Mouse (Mus musculus) intestine, postnatal 0 days (tissue): Measurements from ENCODE around the gene Itgav. TPM values are rescaled to one million over a fixed set of nuclear protein-coding genes. Genes with fewer than 3 reads are reported as not detected.

Experiments used
- ATAC-seq: fragments of 200-750 bp; cut with Nextera tagmentation; 2 replicates; pipeline ENCODE4 v1.8.0; 2017; ENCODE audit warnings: mild to moderate bottlenecking, moderate TSS enrichment, moderate library complexity
- H3K27ac ChIP-seq: fragments of 300-500 bp; sonication (generic); 2 replicates; pipeline ENCODE4 v1.5.1; 2014; ENCODE audit warnings: mild to moderate bottlenecking, low read depth, low read length, moderate library complexity
- H3K27me3 ChIP-seq: fragments of 300-500 bp; sonication (generic); replicated peaks from 2 replicates; pipeline ENCODE4 v1.6.1; 2014; ENCODE audit warnings: low read length, mixed read lengths; ENCODE audit not compliant: control insufficient read depth, insufficient read depth
- H3K36me3 ChIP-seq: fragments of 300-500 bp; sonication (generic); 2 replicates; pipeline ENCODE4 v1.6.1; 2014; ENCODE audit warnings: mild to moderate bottlenecking, moderate library complexity; ENCODE audit not compliant: control insufficient read depth, insufficient read depth
- H3K4me1 ChIP-seq: fragments of 300-500 bp; sonication (generic); replicated peaks from 2 replicates; pipeline ENCODE4 v1.6.1; 2014; ENCODE audit warnings: antibody characterized with exemption, low read length, mixed read lengths; ENCODE audit not compliant: control insufficient read depth, insufficient read depth
- H3K4me2 ChIP-seq: fragments of 300-500 bp; sonication (generic); replicated peaks from 2 replicates; pipeline ENCODE4 v1.6.1; 2014; ENCODE audit warnings: low read depth, mild to moderate bottlenecking, moderate library complexity
- H3K4me3 ChIP-seq: fragments of 300-500 bp; sonication (generic); 2 replicates; pipeline ENCODE4 v1.5.1; 2014; ENCODE audit warnings: low read depth, low read length
- H3K9ac ChIP-seq: fragments of 300-500 bp; sonication (generic); 2 replicates; pipeline ENCODE4 v1.6.1; 2014; ENCODE audit warnings: mild to moderate bottlenecking, low read depth, low read length
- H3K9me3 ChIP-seq: fragments of 300-500 bp; sonication (generic); 2 replicates; pipeline ENCODE4 v1.6.1; 2016; ENCODE audit warnings: mixed run types; ENCODE audit not compliant: control insufficient read depth
- CTCF ChIP-seq: sonication (generic); IDR thresholded peaks from 2 replicates; pipeline ENCODE4 v1.5.1; 2016; ENCODE audit warnings: low read depth, mild to moderate bottlenecking, control low read depth, antibody characterized with exemption, moderate library complexity
- WGBS: fragments of 180-500 bp; shearing (Covaris S2); extraction: QIAGEN DNeasy Blood & Tissue Kit; methylation state at CpG from one replicate; pipeline ENCODE4 v1.1.7; 2014; 5-methylcytosine and 5-hydroxymethylcytosine counted together
- polyA plus RNA-seq: library from polyadenylated mRNA; unstranded; fragments of >200 nt; fragmentation: Nextera tagmentation; extraction: Ambion mirVana; gene quantifications from 2 replicates; pipeline ENCODE4 v1.2.1, GENCODE M21; 2015

Itgav gene
- polyA plus RNA-seq, 1 experiment from 2014 or later, result 86.6 TPM

DNA sequence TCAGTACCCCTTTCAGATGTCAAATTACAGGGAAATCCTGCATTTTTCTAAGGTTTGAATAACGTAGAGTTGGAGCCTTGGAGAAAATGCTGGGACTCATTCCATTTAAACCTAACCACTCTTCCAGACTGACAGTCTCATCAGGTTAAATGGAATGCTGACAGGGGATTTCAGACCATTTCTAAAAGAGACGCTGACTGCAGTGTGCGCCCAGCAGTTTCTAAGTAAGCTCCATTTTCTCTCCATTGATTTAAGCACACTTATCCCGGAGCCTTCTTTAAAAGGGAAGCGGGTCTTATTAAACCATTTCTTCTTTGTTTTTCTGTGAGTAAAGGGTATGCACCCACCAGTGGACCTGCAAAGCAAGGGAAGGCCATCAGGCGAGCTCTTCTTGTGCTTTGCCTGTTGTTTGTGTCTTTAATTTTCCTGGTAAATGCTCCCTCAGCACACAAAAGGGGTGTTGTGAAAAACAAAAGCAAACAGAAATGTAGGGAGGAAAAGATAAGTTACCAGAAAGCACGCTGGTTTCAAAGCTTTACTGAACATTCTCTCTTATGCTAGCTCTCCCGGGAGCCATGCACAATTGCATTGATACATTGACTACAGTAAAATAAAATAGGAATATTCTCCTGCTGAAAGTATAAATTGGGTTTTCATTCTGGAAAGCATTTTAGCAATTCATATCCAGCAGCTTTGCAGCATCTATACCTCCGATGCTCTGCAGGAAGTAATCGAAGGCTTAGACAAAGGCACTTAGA is 111.3 kb downstream of the Itgav start:
- H3K36me3 ChIP-seq, result no peaks in the 10 kb centered on the region

DNA sequence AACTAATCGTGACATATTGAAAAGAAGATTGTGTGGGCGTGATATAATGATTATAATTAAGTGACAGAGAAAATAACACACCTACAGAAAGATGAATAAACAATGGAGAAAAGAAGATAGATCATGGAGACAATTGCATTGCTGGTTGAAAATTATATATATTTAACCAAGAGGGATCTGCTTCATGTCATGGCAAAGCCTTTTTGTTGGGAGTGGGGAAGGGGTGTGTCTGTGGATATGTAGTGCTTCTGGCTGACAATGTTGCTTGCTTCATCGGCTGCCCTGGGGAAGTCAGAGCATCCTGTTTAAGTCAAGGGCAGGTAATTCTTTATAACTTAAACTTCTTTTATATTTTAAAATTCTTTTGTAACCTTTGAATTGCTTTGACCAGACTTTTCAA is 124.3 kb downstream of the Itgav start:
- TF ChIP-seq CTCF, result no peak
- 57% methylated on average over 3 of the region's 3 CpGs for WGBS

More for the DNA sequence above, 111.3 kb downstream of the Itgav start:
- Histone ChIP-seq H3K9ac (no peak overlapping the region), H3K4me3 (no peak overlapping the region), H3K27me3 (no peaks in the 10 kb centered on the region), H3K9me3 (no peaks in the 10 kb centered on the region), H3K4me2 (no peak overlapping the region), H3K4me1 (no peaks in the 10 kb centered on the region), H3K27ac (no peak overlapping the region)
- no peak for TF ChIP-seq CTCF
- no peak for ATAC-seq
- 80% methylated on average over 10 of the region's 10 CpGs for WGBS

GRCm38 (mm10) chr2:83853423-83853822 is 129.2 kb downstream of the Itgav start:
- no peak overlapping the region for H3K9ac ChIP-seq
- no peaks in the 10 kb centered on the region for H3K4me1 ChIP-seq
- H3K4me3 ChIP-seq, result no peak overlapping the region
- H3K4me2 ChIP-seq, result no peak overlapping the region
- TF ChIP-seq CTCF, result no peak
- ATAC-seq, result no peak
- H3K36me3 ChIP-seq, result no peaks in the 10 kb centered on the region
- 86% methylated on average over 10 of the region's 10 CpGs for WGBS
- no peaks in the 10 kb centered on the region for H3K27me3 ChIP-seq
- no peaks in the 10 kb centered on the region for H3K9me3 ChIP-seq
- no peak overlapping the region for H3K27ac ChIP-seq

More for the DNA sequence above, 124.3 kb downstream of the Itgav start:
- Histone ChIP-seq H3K4me1 (no peaks in the 10 kb centered on the region), H3K27ac (no peak overlapping the region), H3K27me3 (no peaks in the 10 kb centered on the region), H3K4me2 (no peak overlapping the region), H3K4me3 (no peak overlapping the region), H3K36me3 (no peaks in the 10 kb centered on the region), H3K9ac (no peak overlapping the region), H3K9me3 (no peaks in the 10 kb centered on the region)
- ATAC-seq, result no peak

- no peak for ATAC-seq
- Histone ChIP-seq H3K4me1 (no peaks in the 10 kb centered on the region), H3K9ac (no peak overlapping the region), H3K27me3 (no peaks in the 10 kb centered on the region), H3K27ac (no peak overlapping the region), H3K4me3 (no peak overlapping the region), H3K4me2 (no peak overlapping the region), H3K36me3 (no peaks in the 10 kb centered on the region), H3K9me3 (no peaks in the 10 kb centered on the region)
- TF ChIP-seq CTCF, result no peak
- WGBS, result 52% methylated on average over 4 of the region's 4 CpGs
These were observed 132.0 kb downstream of the Itgav start for GRCm38 (mm10) chr2:83856236-83856635.

Other genes starting within 250 kb of the Itgav start
- gene Zc3h15, start 80.0 kb upstream of the Itgav start, polyA plus RNA-seq, result 114 and 125 TPM in 2 replicates
- 3.6 and 4.2 TPM in 2 replicates for gene Fam171b, start 88.2 kb downstream of the Itgav start, polyA plus RNA-seq
- not detected in 2 replicates for gene Zswim2, start 216.8 kb downstream of the Itgav start, polyA plus RNA-seq
- not detected in 2 replicates for gene Gm13698, start 231.3 kb downstream of the Itgav start, polyA plus RNA-seq
- not detected in 2 replicates for gene Gm13693, start 237.1 kb downstream of the Itgav start, polyA plus RNA-seq
- not detected in 2 replicates for gene Gm13695, start 242.9 kb downstream of the Itgav start, polyA plus RNA-seq
- gene Gm13696, start 248.7 kb downstream of the Itgav start, polyA plus RNA-seq, result not detected in 2 replicates